Mouse (Mus musculus) thymus, adult 2 months (tissue): ENCODE data around the gene Ptrh1.

Source experiments
- CTCF ChIP-seq: fragments of 200-500 bp; IDR thresholded peaks from 2 replicates; pipeline ENCODE4 v1.5.1; 2012; ENCODE audit warnings: mild to moderate bottlenecking, control low read depth, low read length, moderate library complexity, borderline replicate concordance; ENCODE audit not compliant: control insufficient read depth, poor library complexity, insufficient read depth; ENCODE audit errors: extremely low read depth
- POLR2A ChIP-seq: fragments of 200-500 bp; IDR thresholded peaks from 2 replicates; pipeline ENCODE4 v1.6.1; 2012; ENCODE audit warnings: mild to moderate bottlenecking, low read length, control low read depth, moderate library complexity; ENCODE audit not compliant: control insufficient read depth, poor library complexity, insufficient read depth; ENCODE audit errors: extremely low read depth

DNA sequence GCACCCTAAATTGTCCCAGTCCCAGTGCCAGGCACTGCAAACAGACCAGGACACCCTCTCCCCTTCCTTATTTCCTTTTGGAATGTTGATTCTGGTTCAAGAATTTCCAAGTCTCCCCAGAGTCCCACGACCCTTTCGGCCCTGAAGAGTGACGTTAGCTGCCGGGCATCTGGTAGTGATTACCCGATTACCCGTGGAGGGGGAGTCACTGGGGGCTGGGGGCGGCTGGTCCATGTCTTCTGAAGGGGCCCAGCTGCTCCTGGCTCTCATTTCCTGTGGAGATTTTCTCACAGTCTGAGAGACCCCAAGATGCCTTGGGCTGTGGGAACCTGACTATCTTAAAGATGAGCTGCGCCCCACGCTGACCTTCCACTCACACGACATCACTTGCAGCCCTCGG lies 44.7 kb upstream of the Ptrh1 start:
- no peak for TF ChIP-seq CTCF
- TF ChIP-seq POLR2A: no peak
